Mouse (Mus musculus) embryo, embryonic 10.5 days (tissue): ENCODE results near the gene Myom3.

Experiments
- DNase-seq: peaks from one replicate; pipeline ENCODE4 v3.0.0-alpha.2; 2015; ENCODE audit warnings: low spot score

The Myom3 gene

DNA sequence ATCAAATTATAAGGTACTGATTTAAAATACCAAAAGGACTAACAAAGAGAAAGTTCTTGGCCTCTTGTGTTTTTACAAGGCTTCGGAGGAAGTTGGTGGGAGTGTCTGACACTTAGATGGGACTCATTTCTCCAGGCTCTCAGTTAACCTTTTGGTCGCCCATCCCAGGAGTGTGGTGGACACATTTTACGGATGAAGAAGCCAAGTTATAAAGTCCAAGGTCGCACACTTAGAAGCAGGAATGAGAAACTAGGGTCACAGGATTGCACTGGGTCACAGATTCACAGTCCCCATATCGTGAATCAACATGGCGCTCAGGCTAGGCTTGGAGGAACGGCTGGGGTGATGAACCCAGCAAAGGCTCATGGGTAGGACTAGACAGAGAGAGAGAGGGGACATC, 2.1 kb downstream of the Myom3 start:
- DNase-seq, result no peak

DNA sequence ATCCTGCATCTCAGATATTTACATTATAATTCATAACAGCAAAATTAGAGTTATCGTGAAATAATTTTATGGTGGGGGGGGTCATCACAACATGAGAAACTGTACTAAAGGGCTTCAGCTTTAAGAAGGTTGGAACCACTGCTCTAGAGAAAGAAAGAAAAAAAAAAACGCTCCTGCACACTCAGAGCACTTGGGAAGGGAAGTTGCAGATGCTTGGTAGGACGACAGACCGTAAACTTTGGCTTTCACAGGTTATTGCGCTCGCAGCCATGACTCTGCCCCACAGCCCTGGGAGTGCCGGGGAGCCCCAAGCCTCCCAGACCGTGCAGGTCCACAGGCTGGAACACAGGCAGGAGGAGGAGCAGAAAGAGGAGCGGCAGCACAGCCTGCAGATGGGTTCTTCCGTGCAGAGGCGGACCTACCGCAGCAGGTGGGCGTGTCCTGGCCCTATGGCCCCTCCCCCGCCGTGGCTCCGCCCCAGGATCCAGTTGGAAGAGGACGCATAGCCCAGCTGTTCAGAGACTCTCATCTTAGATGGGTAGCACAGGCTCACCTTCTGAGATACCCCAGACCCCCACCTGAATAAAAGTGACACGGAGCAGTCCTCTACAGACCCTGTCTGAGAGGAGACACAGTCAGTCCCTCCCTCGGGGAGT, 2.9 kb downstream of the Myom3 start:
- DNase-seq, result peak; percentile 80

DNA sequence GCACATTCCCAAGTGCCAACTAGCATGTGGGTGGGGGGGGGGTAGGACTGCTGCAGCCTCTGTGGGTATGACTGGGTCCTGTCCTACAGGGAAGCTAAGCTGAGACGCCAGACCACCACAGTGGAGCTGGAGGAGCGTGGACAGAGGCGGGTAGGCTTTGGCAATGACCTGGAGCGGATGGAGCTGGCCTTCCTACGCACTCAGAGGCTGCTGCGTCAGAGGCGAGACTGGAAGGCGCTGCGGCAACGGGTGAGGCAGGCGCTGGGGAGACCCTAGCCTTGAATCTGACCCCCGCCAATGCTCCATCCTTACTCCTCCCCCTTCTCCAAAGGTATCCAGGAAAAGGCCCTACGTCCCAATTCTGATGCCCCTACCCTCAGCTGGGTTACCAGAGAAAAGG, 5.2 kb downstream of the Myom3 start:
- no peak for DNase-seq

DNA sequence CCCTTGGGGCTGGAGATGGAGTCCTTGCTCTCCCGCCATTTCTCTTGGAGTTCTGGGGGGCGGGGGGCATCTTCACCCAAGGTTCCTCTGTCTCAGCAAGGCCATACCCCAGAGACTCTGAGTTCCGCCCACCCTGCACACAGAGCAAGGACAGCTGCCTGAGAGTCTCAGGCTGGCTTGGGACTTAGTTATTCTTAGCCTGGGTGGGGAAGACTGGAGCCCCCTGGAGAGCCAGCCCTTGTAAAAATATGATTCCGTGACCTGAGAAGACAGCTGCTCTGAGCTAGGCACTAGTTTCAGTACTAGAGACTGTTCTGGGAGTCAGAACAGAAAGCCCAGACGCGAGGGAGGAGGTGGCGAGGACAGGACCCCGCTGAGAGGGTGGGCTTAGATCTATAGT, 6.2 kb downstream of the Myom3 start:
- no peak for DNase-seq

DNA sequence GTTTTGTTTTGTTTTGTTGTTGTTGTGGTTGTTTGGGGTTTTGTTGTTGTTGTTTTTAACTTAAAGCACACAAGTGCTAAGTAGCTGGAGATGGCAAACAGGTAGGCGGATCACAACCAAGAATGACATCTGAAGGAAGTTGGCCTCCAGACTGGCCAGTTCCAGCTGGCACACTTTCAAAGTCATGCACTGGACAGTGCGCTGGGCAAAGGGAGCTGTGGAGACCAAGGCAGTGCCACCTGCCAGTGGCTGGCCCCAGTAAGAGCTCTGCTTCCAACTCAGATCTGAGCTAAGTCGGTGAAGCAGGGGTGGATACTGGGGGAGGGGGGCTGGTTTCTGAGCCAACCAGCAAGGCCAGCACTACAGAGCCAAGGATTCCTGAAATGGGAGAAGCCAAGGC, 7.5 kb downstream of the Myom3 start:
- DNase-seq, result no peak

DNA sequence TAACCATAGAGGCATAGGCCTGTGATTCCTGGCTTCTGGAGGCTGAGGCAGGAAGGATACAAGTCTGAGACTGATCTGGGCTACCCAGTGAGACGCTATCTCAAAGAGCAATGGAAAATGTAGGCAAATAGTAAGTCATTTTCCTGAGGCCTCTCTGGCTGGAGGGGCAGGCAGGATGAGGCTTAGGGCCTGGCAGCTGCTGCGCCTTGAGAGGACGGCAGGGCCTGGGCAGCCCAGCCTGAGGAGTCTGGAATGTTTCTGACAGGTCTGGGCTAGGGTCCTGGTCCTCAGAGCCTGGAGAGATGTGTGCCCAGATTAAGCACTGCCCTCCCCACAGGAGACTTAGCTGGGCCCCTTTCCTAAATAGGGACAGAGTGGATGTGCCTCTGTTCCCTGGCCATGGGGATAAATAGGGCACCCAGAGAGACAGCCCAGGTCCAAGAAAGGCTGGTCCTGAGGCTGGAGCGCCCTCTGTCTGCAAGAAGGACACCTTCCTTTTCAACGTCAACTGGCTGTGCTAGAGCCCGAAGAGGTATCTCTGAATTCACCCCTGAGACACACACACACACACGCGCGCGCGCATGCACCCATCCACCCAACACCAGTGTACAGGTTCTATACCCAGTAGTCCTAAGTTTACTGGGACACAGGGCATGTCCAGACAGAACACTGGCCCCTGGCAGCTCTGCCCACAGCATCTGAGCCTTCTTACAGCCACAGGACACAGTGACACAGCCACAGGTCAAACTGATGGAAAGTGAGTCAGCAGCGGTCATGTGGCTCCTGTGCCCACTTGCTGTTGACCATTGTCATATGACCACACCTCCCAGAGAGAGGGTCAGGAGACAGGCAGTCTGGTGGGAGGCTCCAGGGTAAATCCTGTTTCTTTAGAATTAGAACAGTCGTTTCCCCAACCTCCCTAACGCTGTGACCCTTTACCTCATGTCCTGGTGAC, 9.3 kb downstream of the Myom3 start:
- peak; percentile 64 for DNase-seq

DNA sequence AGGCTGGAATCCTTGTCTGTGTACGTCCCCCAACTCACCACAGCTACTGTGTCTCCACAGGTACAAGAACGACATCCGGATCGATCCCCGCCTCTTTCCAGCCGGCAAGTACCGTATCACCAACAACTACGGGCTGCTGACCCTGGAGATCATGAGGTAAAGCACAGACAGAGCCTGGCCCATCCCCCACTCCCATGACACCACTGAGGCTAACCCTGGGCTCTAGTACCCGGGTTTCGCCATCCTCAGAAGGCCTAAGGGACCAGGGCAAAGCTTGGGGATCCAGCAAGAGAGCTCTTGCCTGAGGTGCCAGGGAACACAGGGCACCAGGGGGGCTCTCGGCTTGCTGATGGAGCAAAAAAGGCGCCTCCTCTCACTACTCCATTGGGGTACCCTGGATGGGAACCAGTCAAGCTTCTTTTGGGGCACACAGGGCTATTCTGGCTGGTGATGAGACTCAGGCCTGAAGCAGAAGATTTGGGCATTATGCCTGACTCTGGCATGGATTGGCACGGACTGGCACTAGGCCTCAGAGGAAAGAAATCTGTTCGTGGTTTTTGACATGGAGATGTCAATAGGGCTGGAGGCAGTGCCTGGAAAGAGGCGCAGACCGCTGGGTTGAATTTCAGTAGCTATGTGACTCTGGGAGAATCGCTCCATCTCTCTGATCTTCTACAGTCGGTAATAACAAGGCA, 11.2 kb downstream of the Myom3 start:
- no peak for DNase-seq

DNA sequence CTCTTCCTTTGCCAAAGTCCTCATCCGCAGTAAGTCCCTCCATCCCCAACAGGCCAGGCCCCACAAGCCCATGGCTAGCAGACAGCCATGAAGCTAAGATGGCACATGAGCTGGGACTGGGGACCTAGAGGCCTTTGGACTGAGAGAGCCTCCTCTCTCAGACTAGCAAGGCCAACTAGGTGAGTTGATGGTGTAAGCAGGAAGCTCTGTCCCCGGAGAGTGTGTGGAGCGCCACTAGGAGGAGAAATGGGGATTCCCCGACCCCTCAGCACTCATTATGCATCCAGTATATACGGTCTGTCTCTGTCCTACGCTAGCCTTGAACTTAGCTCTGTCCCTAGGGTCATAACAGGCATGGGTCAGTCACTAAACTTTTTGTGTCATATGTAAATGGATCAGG, 12.1 kb downstream of the Myom3 start:
- no peak for DNase-seq

DNA sequence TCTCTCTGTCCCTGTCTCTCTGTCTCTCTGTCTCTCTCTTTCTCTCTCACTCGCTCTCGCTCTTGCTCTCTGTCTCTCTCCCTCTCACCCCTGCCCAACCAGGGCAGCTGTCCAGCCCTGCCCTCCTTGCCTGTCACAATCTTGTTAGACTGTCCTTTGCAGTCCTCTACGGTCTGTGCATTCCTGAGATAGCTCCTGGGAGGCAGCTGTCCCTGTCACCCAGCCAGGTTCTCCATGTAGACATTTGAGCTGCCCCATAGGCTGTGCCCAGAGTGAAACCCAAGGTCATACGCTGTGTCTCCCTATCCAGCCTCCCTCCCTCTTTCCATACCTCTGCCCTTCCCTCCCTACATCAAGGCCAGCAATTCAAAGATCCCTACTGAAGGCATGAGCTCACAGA, 13.2 kb downstream of the Myom3 start:
- DNase-seq, result no peak

DNA sequence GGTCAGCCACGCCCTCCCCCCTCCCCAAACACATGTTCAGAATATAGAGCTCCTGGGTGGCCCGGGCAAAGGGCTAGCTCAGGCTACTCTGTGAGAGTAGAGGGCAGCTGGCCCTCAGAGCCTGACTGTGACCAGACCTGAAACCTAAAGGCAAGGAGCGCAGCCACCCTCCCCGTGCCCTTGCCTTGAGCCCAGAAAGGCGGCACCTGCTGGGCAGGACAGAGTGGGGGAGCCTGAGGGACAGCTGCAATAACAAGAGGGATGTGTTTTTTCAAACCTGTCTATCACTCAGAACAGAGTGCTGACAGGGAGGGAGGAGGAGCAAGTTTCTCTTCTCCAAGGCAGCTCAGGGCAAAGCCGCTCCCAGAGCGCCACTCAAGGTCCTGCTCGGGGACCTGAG, 15.0 kb downstream of the Myom3 start:
- no peak for DNase-seq

DNA sequence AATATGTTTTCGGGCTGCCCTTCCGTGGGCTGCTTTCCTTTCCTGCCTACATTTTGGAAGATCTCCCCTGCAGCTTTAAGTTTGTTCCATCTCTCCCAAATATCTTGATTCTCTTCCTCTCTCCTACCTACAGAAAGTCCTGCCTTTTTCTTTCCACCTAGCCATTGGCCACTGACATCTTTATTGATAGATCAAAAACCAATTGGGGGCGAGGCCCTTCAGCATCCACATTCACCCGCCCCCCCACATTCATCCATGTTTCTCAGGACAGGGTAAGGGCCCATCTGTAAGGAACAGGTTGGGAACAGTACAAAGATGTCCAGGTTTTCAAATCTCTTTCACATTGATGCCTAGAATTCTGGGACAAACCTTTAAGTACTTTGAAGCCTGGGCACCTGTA, 17.3 kb downstream of the Myom3 start:
- DNase-seq, result no peak

DNA sequence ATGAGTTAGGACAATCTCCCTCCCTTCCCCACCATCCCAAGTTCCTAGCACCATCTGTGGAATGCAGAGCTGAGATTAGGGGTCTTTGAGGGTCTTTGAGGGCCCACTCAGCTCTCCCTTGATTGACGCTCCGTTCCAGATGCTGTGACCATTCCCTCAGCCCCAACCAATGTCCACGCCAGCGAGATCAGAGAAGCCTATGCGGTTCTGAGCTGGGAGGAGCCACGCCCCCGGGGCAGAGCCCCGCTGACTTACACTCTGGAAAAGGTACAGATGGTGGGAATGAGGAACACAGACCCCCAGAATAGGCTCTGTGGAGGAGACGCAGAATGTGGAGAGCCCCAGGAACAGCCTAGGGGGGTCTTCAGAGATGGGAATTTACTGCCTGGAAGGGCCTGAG, 20.1 kb downstream of the Myom3 start:
- no peak for DNase-seq

DNA sequence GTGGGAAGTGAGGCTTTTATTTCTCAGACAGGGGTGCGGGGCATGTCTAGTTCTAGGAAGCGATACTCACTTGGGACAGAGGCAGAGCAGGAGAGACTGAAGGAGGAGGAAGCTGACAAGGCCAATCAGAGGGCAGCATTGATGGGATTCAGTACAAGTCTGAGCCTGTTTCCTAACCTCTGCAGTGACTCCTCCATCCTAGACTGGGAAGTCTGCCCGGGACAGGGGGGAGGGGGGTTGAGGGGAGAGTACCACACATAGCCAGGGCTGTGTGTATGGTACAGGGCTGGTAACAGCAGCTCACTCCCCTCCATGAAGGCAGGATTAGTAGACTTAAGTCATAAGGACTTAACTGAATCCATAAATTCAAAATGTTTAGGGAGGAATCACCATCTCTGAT, 20.7 kb downstream of the Myom3 start:
- DNase-seq, result peak; percentile 17

DNA sequence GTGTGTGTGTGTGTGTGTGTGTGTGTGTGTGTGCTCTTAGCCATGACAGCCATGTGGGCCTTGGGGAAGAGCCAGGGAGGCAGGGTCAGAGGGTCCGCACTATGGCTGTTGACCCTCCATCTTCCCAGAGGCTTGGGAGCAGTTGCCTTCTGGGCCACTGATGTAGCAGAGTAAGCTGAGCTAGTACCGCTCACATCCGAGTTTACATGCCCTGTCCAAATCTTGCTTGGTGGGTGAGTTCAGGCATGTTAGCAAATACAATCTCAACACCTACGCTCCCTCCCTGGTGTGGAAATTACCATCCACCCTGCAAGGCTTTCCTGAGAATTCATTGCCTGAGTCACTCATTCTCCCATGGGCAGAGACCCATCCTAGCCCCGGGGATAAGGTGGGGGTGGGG, 21.8 kb downstream of the Myom3 start:
- no peak for DNase-seq

DNA sequence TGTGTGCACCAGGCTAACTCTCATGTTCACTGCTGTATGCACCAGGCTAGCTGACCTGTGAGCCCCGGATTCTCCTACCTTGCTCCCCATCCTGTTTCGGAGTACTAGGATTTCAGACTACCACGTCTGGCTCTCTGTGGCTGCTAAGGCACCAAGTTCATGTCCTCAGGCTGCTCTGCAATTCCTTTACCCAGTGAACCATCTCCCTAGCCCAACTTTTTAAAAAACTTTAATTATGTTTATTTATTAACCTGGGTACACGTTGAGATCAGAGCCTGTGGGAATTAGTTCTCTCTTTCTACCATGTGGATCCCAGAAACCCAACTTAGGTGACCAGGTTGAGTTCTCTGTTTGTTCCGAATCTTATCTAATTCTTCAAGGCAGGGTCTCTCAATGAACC, 27.1 kb downstream of the Myom3 start:
- no peak for DNase-seq

DNA sequence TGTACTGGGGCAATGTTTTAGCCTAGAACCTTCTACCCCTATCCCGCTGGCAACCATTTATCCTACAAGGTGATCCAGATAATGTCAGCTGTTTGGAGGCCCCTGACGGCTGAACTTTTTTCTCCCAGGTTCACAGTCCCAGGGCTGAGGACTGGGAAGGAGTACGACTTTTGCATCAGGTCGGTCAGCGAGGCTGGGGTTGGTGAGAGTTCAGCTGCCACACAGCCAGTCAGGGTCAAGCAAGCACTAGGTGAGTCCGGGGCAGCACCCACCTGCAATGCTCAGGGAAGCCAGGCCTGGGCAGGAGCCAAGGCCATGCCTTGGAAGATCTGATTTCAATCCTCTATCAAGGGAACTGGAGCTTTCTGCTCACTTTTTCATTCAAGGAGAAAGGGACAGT, 27.8 kb downstream of the Myom3 start:
- DNase-seq, result no peak

DNA sequence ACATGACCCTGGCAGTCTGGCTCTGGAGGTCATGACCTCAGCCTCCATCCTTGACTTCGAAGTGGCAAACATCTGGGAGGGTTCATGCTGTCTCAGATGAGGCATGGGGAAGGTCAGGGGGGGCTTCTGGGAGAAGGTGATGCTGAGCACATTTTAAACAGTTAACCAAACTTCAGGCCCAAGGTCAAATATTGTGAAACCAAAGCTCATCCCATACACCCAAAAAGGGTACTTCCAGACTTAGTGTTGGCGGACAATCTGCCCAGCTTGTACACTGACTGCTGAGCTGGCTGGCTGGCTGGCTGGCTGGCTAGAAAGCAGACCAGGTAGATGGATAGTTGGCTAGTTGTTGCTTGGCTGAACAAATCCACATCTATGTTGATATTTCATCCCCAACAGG, 29.6 kb downstream of the Myom3 start:
- DNase-seq, result no peak

DNA sequence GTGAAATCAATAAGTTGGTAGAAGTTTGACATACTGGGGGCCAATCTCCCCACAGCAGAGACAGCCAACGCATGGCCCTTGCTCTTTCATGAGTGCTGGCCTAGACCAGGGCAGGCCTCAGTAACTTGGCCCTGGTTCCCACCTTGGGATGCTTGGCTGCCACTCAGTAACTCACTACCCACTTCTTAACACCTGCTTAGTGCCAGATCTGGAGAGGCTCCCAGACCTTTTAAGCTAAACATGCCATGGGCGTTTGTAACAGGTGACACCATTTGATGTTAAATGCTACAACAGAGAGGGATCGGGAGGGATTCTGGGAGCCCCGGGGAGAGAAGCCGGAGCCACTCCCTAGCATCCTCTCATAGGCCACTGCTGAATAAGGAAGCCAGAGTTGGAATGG, 33.3 kb downstream of the Myom3 start:
- DNase-seq, result no peak

DNA sequence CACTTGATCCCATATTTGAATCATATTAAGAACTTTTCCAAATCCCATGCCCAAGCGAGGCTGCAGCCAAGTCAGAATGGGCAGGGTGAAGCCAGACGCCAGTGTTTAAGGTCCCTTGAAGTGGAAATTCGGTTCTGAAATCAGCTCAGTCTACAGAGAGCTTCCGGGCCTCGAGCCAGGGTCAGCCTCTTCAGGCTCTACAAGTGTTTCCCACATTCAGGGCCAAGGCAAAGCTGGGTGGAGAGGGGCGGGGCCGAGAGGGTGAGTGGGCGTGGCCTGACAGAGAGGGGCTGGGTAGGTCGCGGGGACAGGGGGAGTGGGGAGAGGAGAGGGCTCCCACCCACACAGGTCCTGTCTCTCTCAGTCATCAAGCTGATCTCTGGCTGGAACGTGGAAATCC, 38.4 kb downstream of the Myom3 start:
- DNase-seq, result peak; percentile 14

DNA sequence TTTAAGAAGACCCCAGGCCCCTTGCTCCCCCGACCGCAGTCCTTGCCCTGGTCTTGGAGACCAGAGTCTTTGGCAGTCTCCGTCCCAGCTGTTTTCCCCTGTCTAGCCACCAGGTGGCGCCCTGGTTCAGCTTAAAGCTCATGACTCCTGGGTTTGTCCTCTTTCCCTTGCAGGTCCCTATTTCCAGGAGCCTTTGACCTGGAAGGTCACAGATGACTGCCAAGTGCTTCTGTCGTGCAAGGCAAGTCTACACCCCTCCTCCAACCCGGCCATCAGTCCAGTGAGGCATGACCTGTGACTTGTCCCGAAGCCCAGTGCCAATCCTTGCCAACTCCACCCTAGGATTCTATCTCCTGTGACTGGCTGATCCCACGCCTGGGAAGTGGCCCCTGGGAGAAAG, 42.0 kb downstream of the Myom3 start:
- peak; percentile 95 for DNase-seq

DNA sequence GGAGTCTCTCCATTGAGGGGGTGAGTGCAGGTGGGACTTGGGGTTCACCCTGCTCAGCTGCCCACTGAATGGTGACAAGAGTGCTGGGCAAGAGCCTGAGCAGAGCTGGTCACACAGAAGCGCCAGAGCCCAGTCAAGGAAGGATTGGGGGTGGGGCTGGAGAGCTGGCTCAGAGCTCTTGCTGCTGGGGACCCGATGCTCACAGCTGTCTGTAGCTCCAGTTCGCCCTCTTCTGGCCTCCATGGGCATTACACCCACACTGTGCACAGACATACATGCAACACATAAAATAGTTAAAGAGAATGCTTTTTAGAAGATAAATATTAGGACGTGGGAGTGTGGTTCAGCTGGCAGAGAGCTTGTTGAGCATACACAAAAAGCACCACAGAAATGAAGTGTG, 43.8 kb downstream of the Myom3 start:
- DNase-seq, result peak; percentile 23

DNA sequence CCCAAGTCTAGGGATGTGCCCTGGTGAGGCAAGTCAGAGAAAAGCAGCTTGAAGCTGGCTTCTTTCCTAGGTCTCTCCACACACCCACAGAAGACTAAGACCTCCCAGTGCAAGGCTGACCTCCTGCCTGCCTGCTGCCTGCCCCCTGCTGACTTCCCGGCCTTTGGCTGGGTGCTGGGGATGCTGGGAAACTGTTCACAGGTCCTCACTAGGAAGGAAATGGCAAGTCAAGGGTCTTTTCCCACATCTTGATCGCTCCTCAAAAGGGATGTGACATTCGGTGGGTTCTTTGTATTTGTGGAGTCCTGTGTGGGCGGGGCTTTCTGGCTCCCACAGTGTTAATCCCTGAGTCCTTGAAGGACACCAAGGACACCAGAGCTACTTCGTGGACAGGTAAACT, 44.7 kb downstream of the Myom3 start:
- no peak for DNase-seq

DNA sequence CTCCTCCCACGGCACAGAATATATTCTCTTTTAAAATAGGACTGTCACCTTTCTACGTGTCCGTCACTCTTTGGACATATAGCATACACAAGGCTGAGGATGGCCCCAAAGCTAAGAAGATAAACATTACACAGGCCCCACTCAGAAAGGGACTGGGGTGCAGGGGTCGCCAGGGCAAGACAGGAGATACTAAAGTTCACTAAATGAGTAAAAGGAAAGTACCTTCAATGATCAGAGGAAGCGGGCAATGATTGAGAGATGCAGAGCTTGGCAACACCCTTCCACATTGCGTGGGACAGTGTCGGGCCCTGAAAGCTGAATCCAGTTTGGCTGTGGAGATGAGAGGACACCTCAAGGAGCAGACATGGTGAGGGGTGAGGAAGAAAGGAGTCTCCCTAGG, 55.4 kb downstream of the Myom3 start:
- DNase-seq, result no peak
